Mouse (Mus musculus) kidney, postnatal 4 days (tissue): Measurements from ENCODE around the gene Rdh16f1.

Experiments
- DNase-seq, 2 experiments: peaks; one replicate each; pipeline ENCODE4 v3.0.0; 2021; ENCODE audit warnings: mixed read lengths in 2 of 2

The Rdh16f1 gene

DNA sequence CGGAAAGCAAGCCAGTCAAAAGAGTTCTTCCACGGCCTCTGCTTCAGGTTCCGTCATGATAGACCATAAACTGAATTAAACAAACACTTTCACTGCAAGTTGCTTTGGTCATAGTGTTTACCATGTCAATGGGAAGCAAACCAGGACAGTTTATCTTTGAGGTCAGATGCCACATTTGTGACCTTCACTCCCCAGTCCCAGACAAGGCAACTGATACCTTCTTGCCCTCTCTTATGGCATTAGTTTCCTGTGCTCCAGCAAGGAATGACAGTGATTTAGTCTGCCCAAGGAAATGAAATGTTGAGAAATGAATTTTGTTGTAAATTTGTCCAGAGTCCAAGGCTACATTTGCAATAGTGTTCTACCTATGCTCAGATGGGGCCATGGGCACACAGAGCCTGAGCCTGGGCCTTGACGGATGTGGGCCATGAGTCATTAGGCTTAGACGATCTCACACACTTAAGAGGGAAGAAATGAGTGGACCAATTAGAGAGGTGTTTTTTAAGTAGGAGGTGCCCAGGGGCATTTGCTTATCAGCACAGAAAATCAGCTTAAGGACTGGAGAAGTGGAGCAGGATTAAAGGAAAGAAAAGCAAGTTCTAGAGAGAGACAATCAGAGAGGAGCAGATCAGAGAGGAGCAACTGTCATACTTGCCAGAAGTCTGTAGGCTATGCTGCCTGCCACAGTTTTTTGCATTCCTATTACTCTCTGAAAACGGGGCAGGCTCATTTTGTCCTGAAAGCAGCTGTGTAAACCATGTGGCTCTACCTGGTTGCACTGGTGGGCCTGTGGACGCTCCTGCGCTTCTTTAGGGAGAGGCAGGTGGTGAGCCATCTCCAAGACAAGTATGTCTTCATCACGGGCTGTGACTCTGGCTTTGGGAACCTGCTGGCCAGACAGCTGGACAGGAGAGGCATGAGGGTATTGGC is at the start of gene Rdh16f1, which contains the start of gene Rdh1:
Gene Rdh16f1, plus strand, starts transcription at position 607 of the 930 bp plus-strand sequence.
Gene Rdh1, plus strand, starts transcription at position 541 of the 930 bp plus-strand sequence.
- no peak for DNase-seq

DNA sequence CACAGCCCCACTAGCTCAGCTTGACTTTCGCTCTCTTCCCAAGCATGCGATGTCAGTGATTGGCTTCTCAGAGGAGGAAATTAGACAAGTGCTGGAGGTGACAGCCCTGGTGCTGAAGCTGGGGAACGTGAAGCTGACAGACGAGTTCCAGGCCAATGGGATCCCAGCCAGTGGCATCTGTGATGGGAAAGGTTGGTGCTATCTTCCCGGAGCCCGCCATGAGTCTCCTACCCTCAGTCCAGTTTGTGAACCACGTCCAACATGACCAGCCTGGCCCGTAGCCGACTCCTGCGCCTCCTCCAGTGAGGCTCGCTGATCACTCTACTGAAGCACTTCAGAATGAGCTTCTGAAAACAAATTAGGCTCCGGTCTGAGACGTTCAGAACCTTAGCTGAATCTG is 49.3 kb upstream of the Rdh16f1 start:
- DNase-seq = no peak

GRCm38 (mm10) chr10:127712736-127713135 is 46.9 kb upstream of the Rdh16f1 start:
- no peak for DNase-seq

DNA sequence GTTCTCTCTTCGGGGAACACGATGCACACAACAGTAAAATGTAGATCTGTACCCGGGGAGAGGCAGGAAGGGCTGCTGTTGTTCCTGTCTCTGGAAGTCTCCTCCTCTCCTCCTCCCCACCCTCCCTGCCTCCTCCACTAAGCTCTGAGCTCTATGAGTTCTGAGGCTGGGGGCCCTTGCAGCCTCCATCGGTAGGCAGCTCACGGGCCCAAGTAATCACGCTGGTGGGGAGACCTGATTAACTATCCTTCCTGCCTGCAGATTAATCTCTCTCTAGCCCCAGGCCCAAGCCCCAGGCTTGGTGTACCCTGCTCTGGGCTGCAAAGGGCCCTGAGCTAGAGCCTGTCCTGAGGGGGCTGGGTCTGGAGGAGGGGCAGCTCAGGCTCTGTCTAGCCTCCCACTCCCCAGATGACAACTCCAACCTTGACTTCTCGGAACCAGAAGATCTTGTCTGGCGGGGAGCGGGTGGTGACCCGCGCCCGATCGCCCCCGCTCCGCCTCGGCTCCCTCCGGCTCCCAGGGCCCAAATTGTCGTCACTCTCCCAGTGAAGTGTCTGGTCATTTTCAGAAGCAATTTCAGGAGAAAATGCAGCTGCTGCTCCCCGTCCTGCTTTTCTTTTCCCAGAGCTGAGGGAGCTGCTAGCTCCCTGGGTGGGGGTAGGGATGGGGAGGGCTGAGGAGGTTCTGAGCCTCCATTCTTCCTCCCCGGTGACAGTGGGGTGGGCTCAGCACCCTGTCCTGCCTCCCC is 37.7 kb upstream of the Rdh16f1 start:
- DNase-seq = peak; percentile 52 to 66

DNA sequence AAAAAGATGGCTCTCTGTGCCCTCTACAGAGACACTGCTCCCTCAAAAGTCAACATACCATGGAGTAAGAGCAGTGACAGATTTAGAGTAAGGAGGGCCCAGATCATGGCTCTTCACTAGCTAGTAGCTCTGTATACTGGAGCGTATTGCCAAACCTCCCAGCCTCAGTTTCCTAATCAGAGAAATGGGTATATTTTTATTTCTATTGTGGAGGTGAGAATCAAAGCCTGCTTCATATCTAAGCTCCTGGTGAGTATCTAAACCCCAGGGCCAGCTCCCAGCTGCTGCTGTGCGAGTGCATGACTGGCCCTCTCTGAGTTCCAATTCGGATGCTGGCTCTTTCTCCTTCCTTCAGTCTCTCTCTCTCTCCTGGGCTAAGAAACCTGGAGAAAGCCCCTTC is 35.4 kb upstream of the Rdh16f1 start, which contains the start of gene Tac2:
Gene Tac2, plus strand, starts transcription at position 301 of the 400 bp plus-strand sequence.
- DNase-seq = no peak

DNA sequence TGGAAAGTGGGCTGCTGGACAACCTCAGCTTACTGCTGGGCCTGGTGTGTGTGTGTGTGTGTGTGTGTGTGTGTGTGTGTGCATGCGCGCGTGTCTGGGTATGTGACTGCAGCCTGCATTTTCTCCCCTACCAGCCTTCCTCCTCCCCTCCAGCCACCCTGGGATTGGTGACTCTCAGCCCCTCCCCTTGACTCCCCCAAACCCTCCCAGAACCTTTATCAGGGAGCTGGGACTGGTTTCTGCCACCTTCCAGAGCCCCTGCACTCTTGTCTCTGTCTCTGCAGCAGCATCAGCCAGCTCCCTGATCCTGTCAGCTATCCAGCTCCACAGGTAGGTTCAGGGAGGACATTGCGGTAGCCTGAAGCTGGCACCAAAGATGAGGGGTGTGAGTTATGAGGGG is 34.5 kb upstream of the Rdh16f1 start:
- peak; percentile 49 to 62 for DNase-seq

DNA sequence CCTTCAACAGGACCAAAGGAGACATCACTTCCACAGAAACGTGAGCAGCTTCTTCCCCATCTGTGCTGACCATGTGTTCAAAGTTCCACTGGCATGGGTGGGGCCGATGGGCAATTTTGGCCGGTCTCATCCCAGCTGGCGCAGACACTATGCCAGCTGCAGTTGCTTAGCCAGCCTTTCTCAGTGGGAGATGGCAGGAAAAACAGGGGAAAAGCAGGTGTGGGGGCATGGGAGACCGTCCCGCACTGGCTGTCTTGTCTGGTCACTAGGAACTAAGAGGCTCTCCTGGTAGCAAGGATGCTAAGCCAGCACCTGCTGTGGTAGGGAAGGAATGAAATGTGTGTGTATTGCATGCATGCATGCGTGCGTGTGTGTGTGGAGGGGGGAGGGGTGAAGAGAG is 31.1 kb upstream of the Rdh16f1 start:
- DNase-seq = no peak

GRCm38 (mm10) chr10:127730285-127730932 is 29.2 kb upstream of the Rdh16f1 start:
- no peak for DNase-seq

GRCm38 (mm10) chr10:127730933-127731310 is 28.7 kb upstream of the Rdh16f1 start:
- no peak for DNase-seq

GRCm38 (mm10) chr10:127731397-127731796 is 28.2 kb upstream of the Rdh16f1 start:
- no peak for DNase-seq

GRCm38 (mm10) chr10:127734434-127734833 is 25.2 kb upstream of the Rdh16f1 start:
- peak in 1 of 2 experiments; percentile 55 for DNase-seq

DNA sequence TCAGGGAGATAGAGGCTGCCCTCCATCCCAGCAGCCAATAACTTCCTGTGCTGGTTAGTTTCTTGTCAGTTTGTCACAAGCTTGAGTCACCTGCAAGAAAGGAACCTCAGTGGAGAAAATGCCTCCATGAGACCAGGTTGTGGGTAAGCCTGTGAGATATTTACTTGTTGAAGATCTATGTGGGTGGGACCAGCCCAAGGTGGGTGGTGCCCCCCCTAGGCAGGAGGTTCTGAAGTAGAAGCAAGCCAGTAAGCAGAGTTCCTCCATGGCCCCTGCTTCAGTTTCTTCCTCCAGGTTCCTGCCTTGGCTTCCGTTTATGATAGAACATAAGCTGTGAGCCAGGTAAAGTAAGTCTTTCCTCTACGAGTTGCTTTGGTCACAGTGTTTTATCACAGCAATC is 23.3 kb upstream of the Rdh16f1 start:
- no peak for DNase-seq

- no peak for DNase-seq
Observed at GRCm38 (mm10) chr10:127736916-127737315, 22.7 kb upstream of the Rdh16f1 start.

DNA sequence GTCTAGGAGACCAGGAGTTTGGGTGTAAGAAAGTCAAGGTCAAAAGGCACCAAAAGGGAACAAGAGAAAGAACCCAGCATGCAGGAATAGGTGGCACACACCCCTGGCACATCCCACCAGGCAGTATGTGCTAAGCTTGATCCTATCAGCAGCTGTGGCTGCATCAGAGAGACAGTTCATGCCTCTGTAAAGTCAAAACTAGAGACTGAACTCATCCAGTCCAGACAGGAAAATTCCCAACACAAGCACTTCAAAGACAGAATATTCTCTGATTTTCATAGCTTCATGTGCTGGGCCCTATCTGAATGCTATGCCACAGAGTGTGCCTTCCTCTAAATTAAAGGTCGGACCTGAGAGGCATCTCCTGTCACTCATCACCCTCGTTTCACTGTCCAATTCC is 22.0 kb upstream of the Rdh16f1 start:
- no peak for DNase-seq

DNA sequence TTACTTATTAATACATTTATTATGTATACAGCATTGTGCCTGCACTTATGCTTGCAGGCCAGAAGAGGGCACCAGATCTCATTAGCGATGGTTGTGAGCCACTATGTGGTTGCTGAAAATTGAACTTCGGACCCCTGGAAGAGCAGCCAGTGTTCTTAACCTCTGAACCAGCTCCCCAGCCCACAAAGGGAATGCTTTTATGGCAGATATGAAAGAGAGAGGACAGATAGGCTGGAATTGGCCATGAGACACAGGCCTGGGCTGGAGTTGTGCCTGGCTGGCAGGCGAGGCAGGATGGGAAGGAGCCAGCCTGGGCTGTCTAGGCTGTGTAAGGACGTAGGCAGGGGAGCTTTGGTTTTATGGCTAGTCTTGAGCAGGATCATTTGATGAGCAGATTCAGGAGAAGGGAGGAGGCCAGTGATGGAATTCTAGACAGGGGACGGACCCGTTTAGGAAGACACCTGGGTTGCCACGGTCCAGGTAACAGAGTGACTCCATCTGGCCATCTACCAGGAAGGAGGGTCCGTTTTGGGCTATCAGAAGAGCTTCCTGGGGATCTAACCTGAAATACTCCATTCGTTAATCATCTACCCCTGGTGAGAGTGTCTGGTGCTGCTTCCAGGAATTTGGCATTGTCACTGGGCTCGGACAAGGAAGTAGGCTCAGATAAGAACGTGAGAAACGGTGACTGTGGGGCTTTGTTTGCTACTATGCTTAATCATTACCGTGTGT is 21.3 kb upstream of the Rdh16f1 start:
- DNase-seq = peak; percentile 40 to 60

GRCm38 (mm10) chr10:127739083-127739660 is 20.4 kb upstream of the Rdh16f1 start, which contains the start of gene Zbtb39:
Gene Zbtb39 (plus strand): TSS chr10:127739538.
- DNase-seq = peak; percentile 87 to 92

- DNase-seq = peak; percentile 51 to 71
Observed at GRCm38 (mm10) chr10:127739661-127740161, 19.9 kb upstream of the Rdh16f1 start.

- DNase-seq = peak; percentile 74 to 78
Observed at GRCm38 (mm10) chr10:127744661-127745060, 14.9 kb upstream of the Rdh16f1 start.

DNA sequence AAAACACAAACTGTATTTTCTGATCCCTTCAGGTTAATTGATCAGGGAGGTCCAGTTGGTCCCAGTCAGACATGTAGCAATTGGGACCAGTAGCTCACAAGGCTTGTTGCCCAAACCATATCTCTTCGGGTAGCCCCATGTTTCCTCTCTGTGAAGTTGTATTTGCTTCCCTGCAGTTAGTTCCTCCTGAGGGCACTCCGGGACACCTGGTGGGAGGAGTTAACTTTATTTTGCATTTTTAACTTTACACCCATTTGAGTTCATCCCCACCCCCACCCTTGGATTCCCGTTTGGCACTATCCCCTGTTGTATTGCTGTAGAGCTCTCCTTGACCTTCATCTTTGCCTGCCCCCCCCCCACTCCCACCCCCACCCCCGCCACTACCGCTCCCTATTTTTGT is 13.7 kb upstream of the Rdh16f1 start:
- no peak for DNase-seq

GRCm38 (mm10) chr10:127747254-127747653 is 12.3 kb upstream of the Rdh16f1 start:
- DNase-seq = peak; percentile 61 to 72

GRCm38 (mm10) chr10:127748847-127749612 is 10.6 kb upstream of the Rdh16f1 start:
- DNase-seq = peak; percentile 64 to 76
